Mouse (Mus musculus) ES-CJ7 (cell line): ENCODE results near the gene 1700012A03Rik.
A peak's percentile ranks its signal among the peaks of the same experiment; 100 is the strongest.

Experiments used
- DNase-seq: peaks from one replicate; pipeline ENCODE4 v3.0.0; 2011; ENCODE audit warnings: low read depth, low spot score

1700012A03Rik gene

GRCm38 (mm10) chr6:32072161-32072560 is 22.1 kb downstream of the 1700012A03Rik start:
- DNase-seq: no peak

GRCm38 (mm10) chr6:32093312-32093711 is 43.3 kb downstream of the 1700012A03Rik start:
- DNase-seq: peak; percentile 46

GRCm38 (mm10) chr6:32105547-32106275 is 55.7 kb downstream of the 1700012A03Rik start:
- DNase-seq: peak; percentile 6
